Mouse (Mus musculus) layer of hippocampus, postnatal 36 days (tissue): Measurements from ENCODE around the gene Golt1b. TPM values are rescaled to one million over a fixed set of nuclear protein-coding genes. Genes with fewer than 3 reads are reported as not detected.
"Not testable (repeated sequence)": the region's sequence is repeated elsewhere in the genome, so short reads cannot be mapped to it uniquely, and the experiment has no call there.

Experiments
- DNase-seq, 2 experiments: peaks; one replicate each; pipeline ENCODE4 v3.0.0; 2022
- total RNA-seq, 2 experiments: library from RNA; stranded (reverse); gene quantifications; 2 replicates each; pipeline ENCODE4 v1.2.3; 2021

The Golt1b gene
- 10 to 100 TPM; 29.5 to 33.8 TPM for total RNA-seq

GRCm38 (mm10) chr6:142387011-142387754 lies at the start of gene Golt1b, which contains the start of gene Recql:
Gene Golt1b, plus strand, starts transcription at chr6:142387221.
Gene Recql, minus strand, starts transcription at chr6:142387087.
- DNase-seq = peak; percentile 99

- DNase-seq = no peak
Measured at GRCm38 (mm10) chr6:142338961-142339360, 48.1 kb upstream of the Golt1b start.

- DNase-seq = no peak
Measured at GRCm38 (mm10) chr6:142339576-142339975, 47.4 kb upstream of the Golt1b start.

- no peak for DNase-seq
Measured at GRCm38 (mm10) chr6:142343561-142343960, 43.5 kb upstream of the Golt1b start.

GRCm38 (mm10) chr6:142345440-142346038 lies 41.5 kb upstream of the Golt1b start, which contains the start of gene Pyroxd1:
Gene Pyroxd1, plus strand, starts transcription at chr6:142345654.
- peak; percentile 83 to 86 for DNase-seq

- no peak for DNase-seq
Measured at GRCm38 (mm10) chr6:142346181-142347110, 40.6 kb upstream of the Golt1b start.

- no peak for DNase-seq
Measured at GRCm38 (mm10) chr6:142347431-142348385, 39.3 kb upstream of the Golt1b start.

GRCm38 (mm10) chr6:142352099-142352498 lies 34.9 kb upstream of the Golt1b start:
- not testable (repeated sequence) for DNase-seq

GRCm38 (mm10) chr6:142357106-142357505 lies 29.9 kb upstream of the Golt1b start:
- DNase-seq = no peak

GRCm38 (mm10) chr6:142362036-142362435 lies 25.0 kb upstream of the Golt1b start:
- no peak for DNase-seq

GRCm38 (mm10) chr6:142363019-142363576 lies 23.9 kb upstream of the Golt1b start:
- no peak for DNase-seq

- no peak for DNase-seq
Measured at GRCm38 (mm10) chr6:142365742-142366472, 21.1 kb upstream of the Golt1b start.

- no peak for DNase-seq
Measured at GRCm38 (mm10) chr6:142366473-142367018, 20.5 kb upstream of the Golt1b start.

- no peak for DNase-seq
Measured at GRCm38 (mm10) chr6:142367565-142367964, 19.5 kb upstream of the Golt1b start.

GRCm38 (mm10) chr6:142369568-142369967 lies 17.5 kb upstream of the Golt1b start:
- DNase-seq = no peak

- DNase-seq = no peak
Measured at GRCm38 (mm10) chr6:142377081-142377480, 9.9 kb upstream of the Golt1b start.

GRCm38 (mm10) chr6:142378576-142379330 lies 8.3 kb upstream of the Golt1b start:
- DNase-seq = no peak

- no peak for DNase-seq
Measured at GRCm38 (mm10) chr6:142379961-142380360, 7.1 kb upstream of the Golt1b start.

- no peak for DNase-seq
Measured at GRCm38 (mm10) chr6:142381615-142382014, 5.4 kb upstream of the Golt1b start.
